Mouse (Mus musculus) lung, adult 2 months (tissue): Measurements from ENCODE around the gene Adgrg6.

ENCODE experiments used
- CTCF ChIP-seq: fragments of 200-500 bp; IDR thresholded peaks from 2 replicates; pipeline ENCODE4 v1.5.1; 2011; ENCODE audit warnings: mild to moderate bottlenecking, low read length, control low read depth; ENCODE audit not compliant: insufficient read depth
- POLR2A ChIP-seq: fragments of 200-500 bp; IDR thresholded peaks from 2 replicates; pipeline ENCODE4 v1.6.1; 2011; ENCODE audit warnings: low read depth, mild to moderate bottlenecking, control low read depth, low read length, borderline replicate concordance; ENCODE audit errors: extremely low read depth

- TF ChIP-seq CTCF (no peak), POLR2A (no peak)
These were observed 38.0 kb upstream of the Adgrg6 start for GRCm38 (mm10) chr10:14583496-14583895.
